Mouse (Mus musculus): ENCODE measurements at regions not wholly inside any gene's neighbourhood (a gene's known extent, or its start where the extent isn't known, plus 50 kb on each side); places are given as distances from the start of the nearest gene placed in this dataset.
A peak's percentile ranks its signal among the peaks of the same experiment; 100 is the strongest.
"Not testable (repeated sequence)": the region's sequence is repeated elsewhere in the genome, so short reads cannot be mapped to it uniquely, and the experiment has no call there.

DNA sequence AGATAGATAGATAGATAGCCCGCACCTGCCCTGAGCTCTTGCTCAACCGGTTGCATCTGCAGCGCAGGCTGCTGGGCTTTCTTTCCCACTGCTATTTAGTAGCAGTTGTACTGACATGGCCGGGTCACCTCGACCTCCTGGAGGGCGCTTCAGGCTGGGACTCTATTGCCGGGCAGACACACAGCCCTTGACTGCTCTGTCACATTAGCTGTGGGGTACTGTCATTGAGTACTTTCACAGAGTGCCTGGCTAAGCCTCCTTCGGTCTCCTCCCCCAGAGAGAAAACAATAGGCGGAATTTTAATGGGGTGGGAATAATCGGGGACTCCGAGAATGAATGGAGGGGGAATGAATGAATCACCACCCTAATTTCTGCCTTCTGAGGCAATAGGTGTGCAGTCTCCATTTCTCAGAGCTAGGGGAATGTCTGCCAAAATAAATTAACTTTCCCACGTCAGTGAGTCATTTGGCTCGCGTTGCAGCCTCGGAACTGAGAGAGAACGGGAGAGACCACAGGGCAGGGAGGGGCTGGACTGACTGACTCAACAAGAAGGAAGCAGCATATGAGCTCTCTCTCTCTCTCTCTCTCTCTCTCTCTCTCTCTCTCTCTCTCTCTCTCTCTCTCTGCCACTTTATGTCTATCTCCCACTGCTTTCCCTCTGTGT lies 101.6 kb upstream of the Med13l start:
- peak; percentile 89 for DNase-seq (ENCODE audit: low read depth)

GRCm38 (mm10) chr5:118459391-118459792 lies 101.1 kb upstream of the Med13l start:
- no peak for DNase-seq (ENCODE audit: low read depth)

GRCm38 (mm10) chr5:118461967-118462366 lies 98.5 kb upstream of the Med13l start:
- no peak for DNase-seq (ENCODE audit: low read depth)

DNA sequence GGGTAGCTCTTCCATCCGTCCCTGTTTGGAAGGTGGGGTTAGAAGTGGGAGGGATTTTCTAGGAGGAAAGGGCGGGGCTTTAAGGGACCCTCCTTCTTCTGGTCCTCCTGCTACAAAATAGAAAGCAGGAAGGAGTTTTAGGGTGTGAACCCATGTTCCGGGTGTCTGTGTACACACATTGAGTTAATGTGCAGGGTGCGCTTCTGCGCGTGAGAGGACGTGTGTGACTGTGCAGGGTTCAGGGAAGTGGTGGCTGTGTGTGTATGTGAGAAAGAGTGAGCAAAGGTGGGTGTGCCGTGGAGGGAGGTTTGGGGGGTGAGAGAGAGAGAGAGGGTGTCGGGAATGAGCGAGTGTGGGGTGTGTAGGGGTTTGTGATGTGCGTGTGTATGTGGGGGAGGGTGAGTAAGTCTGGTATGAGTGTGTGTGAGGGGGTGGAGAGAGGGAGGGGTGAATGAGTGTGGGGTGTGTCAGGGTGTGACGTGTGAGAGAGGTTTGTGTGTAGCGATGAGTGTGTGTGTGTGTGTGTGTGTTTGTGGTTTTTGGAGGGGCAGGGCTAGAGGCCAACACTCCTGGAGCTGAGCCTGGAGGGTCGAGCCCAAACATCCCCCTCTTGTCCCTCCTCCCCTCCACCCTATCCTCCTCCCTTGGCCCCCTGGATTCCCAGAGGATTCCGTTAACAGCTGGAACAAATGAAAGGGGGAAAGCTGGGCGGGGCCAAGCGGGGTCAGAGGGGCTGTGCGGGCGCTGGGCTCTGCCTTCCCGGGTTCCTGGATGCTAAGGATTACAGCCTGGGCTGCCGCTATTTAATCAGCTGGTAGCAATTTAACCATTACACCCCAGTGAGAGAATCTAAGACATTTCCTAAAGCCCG lies 95.3 kb upstream of the Med13l start:
- no peak for DNase-seq (ENCODE audit: low read depth)

DNA sequence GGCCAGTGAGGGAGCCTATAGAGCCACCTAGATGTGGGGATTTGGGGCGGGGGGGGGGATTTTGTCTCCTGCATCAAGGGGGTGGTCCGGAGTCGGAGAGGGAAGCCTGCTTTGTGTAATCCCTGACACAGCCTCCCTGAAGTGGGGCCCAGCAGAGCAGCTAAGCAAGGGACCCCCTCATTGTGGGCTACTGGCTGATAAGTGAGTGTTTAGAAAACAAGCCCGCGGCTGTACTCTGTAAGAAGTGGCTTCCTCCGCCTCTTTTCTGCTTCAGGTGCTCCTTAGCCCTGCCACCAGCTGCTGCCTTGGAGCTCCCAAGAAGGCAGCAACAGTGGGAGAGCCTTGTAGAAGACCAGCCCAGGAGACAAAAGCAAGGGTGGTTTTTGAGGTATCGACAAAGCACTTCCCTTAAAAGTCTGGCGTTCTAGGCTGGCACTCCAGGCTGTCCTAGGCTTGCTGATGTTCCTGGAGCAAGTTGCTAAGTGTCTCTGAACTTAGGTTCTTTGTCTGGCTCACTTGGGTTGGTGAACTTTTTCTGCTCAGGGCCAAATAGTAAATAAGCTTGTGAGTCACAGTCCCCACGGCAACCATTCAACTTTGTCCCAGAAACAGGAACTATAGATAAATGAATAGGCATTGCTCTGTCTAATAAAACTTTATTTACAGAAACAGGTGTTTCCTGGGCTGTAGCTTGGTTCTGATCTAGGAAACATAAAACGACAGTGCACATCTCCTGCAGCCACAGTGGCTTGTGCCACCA lies 94.3 kb upstream of the Med13l start:
- DNase-seq (ENCODE audit: low read depth) = no peak

- DNase-seq (ENCODE audit: low read depth) = no peak
Measured at GRCm38 (mm10) chr5:118468739-118469138, 91.7 kb upstream of the Med13l start.

DNA sequence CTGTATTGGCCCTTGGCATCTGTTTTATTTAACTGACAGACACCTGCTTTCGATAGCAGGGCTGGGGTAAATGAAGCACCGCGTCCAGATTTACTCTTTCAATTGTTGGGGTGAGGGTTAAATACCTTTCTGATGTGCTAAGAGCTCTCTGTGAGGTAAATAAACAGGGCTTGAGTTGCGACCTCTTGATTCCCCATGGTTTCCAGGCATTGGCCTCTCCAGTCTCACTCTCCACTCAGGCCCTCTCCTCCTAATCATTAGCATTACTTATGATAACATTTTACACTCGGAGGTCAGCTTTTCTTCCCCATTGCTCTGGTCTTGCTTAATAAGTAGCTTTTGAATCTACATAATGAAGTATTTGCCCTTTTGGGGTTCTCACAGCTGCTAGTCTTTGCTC lies 88.9 kb upstream of the Med13l start:
- DNase-seq (ENCODE audit: low read depth) = no peak

- DNase-seq (ENCODE audit: low read depth) = no peak
Measured at GRCm38 (mm10) chr5:118472291-118472690, 88.2 kb upstream of the Med13l start.

GRCm38 (mm10) chr5:118473128-118473730 lies 87.2 kb upstream of the Med13l start:
- DNase-seq (ENCODE audit: low read depth) = no peak

DNA sequence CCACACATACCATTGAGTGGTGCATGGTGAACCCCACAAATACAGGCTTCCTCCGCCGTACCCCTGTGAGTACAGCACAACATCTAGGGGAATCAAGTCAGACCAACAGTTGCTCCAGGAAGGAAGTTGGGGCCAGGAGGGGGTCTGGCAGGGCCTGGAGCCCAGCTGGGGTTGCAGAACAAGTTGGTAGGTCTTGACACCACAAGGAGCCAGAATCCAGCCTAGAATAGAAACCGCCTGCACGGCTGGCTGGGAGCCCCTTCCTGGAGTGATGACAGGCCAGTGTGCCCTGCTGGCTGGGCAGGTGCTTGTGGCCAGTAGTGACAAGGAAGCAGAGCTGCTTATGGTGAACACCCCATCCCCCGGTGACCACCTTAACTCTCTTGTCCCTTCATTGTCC lies 83.9 kb upstream of the Med13l start:
- DNase-seq (ENCODE audit: low read depth) = no peak

DNA sequence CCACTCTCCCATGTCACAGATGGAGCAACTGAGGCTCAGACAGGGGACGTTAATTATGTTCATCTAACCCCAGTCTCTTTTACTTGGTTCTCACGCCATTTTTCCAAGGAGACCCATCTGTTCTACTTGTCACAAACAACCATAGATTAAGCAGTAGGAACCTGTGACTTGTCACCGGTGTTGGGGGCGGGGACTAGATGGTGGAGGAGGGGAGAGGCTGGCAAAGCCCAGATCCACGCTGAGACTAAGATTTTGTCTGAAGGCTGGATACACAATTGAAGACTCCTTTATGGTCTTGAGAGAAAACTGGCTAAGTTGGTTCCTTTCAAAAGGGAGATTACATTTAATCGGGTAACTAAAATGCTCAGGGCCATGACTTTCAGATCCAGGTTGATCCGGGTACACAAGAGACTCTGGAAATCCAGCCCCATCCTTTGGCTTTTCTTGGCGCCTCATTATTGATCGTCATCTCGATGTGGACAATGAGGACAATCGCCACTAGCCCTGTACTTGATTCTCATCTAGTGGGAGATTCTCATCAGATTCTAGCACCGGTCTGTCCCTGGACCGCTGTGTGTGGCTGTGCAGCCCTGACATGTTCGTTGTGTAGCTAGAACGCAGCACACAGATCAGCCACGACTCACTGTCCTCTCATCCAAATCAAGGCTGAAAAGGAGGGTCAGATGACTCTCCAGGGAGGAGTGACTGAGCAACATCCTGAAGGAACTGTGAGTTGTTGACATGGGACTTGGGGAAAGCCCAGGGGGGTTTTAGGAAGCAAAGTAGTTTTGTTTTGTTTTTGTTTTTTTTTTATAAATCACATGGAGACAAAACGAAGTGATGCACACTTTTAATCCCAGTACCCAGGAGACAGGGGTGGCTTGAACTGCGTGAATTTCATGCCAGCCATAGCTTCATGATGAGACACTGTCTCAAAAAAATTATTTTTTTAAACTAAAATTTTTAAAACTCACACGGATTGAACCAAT lies 83.1 kb upstream of the Med13l start:
- no peak for DNase-seq (ENCODE audit: low read depth)

GRCm38 (mm10) chr5:118478120-118478768 lies 82.2 kb upstream of the Med13l start:
- no peak for DNase-seq (ENCODE audit: low read depth)

DNA sequence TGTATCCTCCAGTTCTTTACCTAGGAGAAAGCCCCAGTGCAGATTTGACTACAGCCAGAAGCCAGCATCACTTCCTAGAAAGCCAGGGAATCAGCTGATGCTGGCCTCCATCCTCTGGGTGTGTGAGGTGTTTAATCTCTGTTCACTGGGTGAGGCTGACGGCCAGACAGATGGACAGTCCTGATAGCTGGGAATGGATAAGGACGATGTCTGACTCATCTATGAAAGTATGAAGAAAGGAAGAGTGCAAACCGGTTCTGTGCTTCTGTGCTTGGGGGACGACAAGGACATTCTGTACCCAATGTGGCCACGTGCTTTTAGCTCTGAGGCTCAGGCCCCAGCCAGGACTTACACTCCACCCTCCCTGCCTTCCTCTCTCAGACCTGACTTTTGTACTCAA lies 80.5 kb upstream of the Med13l start:
- DNase-seq (ENCODE audit: low read depth) = no peak

- no peak for DNase-seq (ENCODE audit: low read depth)
Measured at GRCm38 (mm10) chr5:118480965-118481793, 79.3 kb upstream of the Med13l start.

- DNase-seq (ENCODE audit: low read depth) = no peak
Measured at GRCm38 (mm10) chr5:118481794-118482049, 78.8 kb upstream of the Med13l start.

DNA sequence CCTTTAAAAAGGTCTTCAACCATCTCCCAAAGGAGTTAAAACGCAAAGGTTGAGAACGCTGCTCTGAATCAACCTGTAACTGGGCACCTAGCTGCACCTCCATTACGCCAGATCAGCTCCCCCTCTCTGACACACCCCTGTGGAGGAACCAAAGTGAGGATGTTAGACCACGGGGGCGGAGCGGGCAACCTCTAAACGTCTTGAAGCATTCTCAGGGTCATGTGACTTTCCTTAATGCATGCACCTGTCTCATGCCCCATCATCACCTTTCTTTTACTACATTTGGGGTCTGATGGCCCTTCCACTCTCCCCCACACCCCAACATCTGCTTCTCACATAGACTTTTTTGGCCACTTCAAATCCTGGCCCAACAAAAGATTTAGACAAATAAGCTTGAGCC lies 77.9 kb upstream of the Med13l start:
- DNase-seq (ENCODE audit: low read depth) = no peak

GRCm38 (mm10) chr5:118483001-118483400 lies 77.5 kb upstream of the Med13l start:
- DNase-seq (ENCODE audit: low read depth) = no peak

GRCm38 (mm10) chr5:118483532-118483931 lies 76.9 kb upstream of the Med13l start:
- no peak for DNase-seq (ENCODE audit: low read depth)

DNA sequence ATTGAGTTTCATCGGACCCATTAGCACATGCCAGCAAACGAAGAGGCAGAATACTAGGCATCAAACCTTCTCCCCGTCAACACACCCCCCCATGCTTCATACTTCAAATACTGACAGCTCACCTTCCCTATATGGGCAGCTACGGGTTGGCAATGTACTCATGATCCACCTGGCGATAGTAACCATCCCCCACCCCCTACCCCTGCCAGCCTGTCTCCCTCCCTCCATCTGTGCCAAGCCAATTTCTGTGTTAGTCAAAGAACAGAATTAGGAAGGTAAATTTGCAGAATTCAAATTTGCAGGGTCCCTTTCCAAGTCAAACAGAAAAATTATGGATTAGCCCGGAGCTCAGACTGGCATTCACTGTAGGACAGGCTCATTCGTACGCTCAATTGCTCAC lies 75.3 kb upstream of the Med13l start:
- no peak for DNase-seq (ENCODE audit: low read depth)

- not testable (repeated sequence) for DNase-seq (ENCODE audit: low read depth)
Measured at GRCm38 (mm10) chr5:118492522-118492921, 68.0 kb upstream of the Med13l start.
